Mouse (Mus musculus) cerebellum, postnatal 10 days (tissue): ENCODE measurements around the gene Tent4a.

ENCODE experiments used
- DNase-seq, 2 experiments: peaks; one replicate each; pipeline ENCODE4 v3.0.0; 2021; ENCODE audit warnings: mixed read lengths in 2 of 2

The Tent4a gene

DNA sequence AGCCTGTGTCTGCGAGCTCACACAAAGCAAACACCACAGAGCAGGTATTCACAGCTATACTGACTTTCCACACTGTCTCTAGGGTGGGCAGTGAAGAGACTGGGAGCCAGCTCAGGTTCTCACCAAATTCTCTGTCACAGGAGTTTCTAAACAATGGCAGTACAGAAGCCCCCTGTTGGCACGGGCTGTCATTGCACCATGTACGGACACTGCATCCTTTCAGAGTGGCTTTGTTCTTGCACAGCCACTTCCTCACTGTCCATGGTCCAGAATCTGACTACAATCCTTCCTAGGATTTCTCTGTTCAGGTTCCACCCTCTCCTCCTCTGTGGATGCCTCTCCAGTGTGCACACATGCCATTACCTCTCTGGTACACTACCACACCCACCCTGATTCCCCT lies 10.6 kb upstream of the Tent4a start:
- peak; percentile 61 to 63 for DNase-seq

DNA sequence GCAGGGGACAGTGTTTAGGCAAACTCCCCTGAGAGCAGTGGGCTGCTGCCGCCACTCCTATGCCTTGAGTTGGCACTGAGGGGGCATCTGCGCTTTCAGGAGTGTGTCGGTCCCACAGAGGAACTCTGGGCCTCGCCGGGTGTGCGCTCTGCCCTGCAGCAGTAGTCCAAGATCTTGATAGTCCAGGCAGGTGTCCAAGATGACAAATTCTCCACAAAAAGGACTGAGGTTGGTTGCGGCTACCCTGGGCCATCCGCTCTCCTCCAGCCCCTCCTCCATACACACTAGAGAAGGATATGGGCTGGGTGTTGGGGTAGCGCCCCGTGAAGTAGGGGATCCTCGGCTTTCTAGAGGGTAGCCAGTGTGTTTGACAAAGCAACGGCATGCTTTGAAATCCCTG lies 9.2 kb upstream of the Tent4a start:
- no peak for DNase-seq

DNA sequence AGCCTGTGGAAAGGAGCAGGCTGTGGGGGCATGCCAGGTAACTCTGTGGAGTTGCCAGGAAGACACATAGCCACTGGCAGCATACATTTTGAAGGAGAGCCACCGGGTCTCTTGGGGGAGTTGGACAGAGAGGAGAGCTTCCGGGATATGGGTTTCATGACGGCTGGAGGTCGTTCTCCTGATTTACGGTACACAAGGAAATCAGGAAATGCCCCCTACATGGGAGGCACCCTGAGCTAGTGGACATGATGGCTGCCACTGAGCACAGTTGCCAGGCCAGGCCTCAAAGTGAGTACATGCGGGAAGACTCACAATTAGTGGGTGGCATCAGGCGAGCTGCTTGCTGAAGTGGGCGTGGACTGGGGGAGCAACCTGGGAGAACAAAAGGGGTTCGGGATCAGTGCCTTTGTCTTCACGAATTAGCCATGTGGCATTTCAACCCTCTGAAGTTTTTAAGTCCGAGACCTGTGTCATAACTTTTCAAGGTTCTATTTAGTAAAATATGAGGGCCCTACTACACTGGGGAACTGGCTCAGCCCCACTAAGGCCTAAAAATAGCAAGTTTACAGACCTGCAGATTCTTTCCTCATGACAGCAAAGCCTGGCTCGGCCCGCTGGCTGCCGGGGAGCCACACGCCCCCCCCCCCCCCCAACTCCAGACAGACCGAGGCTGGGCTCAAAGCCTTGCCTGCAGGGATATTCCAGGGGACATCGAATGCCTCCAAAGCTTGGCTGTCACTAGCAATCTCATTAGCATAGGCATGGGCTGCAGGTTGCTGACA lies 8.3 kb upstream of the Tent4a start:
- DNase-seq, result no peak

DNA sequence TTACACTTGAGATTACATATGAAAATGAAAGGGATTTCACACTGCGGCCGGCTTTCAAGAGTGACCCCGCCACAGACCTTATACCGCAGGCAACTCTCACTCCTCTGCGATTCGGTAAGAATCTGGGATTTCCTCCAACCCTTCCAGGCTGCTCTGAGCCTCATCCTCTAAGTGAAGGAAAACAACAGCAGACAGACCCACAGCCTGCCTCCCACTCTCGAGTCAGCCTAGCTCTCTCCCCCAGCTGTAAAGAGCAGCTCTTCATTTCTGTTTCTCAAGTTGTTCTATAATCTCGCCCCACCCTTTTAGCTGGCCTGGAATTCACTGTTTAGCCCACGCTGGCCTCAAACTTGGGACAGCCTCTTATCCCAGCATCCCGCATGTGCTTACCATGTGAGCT lies 7.4 kb upstream of the Tent4a start:
- DNase-seq, result no peak

DNA sequence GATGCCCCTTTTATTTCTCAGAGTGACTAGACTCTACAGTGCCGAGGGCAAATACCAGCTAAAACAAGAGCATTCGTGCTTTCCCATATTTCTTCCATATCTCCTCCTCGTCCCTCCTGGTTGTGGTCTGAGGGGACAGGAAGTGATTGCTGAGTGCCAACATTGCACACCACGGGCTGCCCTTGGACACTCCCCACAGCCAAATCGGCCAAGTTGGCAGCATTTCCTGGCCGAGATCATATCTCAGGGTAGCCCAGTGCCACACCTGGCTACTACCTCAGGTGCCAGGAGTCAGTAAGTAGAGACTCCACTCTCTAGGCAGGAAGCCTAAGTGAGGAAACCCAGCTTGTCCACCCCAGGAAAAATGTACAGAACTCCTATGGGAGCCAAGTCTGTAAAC lies 6.8 kb upstream of the Tent4a start:
- DNase-seq, result peak; percentile 85

DNA sequence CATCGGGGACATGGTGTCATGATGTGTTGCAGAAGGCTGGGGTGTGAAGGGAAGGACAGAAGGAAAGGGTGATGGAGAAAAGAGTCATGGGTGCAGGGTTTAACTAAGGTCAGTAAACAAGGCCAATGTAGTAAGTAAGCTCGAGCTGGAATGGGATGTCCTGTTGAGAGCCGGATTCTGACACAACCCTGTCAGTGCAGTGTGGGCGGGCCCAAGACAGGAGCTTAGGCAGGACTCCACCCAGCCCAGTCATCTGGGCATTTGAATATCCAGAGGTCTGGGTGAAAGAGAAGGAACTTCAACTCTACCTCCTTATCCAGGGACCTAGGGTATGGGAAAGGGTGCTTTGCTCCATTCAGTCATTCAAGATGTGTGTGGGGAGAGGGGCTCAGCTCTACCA lies 3.9 kb upstream of the Tent4a start:
- no peak for DNase-seq

DNA sequence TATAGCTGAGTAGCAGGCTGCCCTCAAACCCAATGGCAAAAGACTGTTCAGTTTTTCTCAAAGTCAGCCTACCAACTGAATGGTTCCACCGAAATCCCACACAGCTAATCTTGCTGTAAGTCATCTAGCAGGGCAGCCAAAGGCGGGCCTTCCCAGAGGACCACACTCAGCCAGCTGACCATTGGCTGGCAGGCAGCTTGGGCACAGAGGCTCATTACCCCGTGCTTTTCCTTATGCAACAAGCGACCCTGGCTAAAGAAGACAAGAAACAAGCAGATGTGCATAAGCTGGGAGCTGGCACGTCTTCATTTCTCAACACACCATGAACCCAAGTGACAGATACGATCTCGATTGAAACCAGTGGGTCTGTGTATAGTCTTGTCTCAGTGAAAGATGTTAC lies 2.9 kb upstream of the Tent4a start:
- peak in 1 of 2 experiments; percentile 65 for DNase-seq

DNA sequence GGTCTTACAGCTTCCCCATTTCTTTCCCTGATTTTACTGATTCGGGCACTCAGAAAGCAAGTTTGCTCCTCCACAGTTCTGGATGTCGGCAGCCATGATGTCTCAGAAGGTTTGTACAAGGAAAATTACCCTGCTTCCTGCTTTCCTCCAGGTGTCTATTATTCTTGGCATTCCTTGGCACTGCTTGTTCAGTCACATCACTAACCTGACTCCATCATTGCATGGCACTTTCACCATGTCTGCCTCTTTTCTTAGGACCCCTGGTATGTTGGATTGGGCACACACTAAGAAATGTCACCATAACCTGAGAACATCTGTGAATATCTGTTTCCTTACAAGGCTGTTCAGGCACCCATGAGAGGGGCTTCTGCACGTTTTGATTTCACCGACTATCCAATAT lies 1.6 kb upstream of the Tent4a start:
- no peak for DNase-seq

DNA sequence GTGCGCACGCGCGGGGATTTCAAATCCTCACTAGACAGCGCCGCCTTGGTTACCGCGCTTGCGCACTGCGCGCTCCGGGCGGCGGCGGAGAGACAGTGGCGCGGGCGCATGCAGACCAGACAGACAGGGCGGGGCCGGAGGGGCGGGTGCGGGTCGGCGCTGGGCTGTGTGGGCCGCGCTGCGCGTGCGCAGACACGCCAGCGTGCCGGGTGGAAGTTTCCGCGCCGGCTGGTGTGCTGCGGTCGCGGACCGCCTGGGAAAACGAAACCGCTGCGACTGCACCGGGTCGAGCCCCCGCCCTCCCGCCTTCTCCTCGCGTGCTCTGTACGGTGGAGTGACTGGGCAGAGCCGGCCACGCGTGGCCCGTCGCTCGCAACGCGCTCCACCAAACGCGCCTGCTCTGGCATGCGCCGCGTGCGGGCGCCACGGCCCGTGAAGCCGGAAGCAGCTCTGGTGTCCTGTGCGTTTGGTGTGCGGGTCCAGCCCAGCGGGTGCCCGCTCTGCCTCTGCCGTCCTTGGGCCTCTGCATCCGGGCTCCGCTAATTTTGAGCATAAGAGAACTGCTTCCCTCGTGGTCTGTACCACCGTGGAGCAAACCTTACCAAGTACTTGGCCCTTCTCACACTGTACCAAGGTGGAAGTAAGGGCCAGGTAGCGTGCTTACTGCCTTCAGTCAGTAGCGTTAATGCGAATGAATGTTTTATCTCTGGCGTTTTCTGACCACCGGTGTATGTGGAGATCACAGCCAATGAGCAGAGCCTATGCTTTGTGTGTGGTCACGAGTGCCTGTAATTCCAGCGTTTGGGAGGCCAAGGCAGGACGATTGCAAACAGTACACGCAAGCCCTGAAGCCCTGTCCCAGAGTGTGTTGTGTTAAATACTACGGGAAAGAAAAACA lies 486 bp upstream of the Tent4a start:
- peak; percentile 99 to 100 for DNase-seq

DNA sequence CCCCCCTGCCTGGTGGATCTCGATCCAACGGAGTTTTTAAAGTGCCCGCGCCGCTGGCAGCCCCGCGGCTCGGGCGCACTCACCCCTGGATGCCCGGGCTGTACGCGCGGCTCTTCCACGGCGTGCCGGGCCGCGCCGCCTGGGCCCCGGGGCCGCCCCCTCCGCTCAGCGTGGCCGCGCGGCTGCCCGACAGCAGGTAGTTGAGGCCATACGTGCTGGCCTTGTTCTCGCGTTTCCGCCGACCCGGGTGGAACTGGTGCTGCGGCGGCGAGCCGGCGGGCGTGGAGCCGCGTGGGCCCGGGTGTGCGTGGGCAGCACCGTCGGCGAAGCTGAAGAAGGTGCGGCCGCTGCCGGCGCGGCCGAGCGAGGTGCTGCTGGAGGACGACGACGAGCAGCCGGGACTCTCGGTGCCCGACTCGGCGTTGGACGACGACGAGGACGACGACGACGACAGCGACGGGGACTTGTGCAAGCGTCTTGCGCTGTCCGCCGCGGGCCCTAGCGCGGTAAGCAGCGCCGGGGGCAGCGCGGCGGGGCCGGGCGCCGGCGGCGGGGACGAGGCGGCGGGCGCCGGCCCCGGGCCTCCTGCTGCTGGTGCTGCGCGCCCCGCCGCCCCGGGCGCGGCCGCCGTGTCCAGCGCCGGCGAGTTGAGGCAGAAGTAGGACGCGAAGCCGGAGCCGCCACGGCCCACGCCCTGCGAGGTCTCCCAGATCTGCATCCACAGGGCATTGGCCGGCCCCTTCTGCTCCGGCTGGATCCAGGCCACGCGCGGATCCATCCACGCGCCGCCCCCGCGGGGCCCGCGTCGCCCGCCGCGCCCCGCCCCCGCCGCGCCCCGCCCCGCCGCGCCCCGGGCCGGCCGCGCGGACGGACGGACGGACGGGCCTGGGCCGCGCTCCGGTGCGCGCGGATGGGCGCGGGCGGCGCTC lies 748 bp downstream of the Tent4a start, which contains the start of gene Nsun2:
Gene Nsun2, plus strand, starts transcription at position 342 of the 929 bp plus-strand sequence.
- peak; percentile 81 to 83 for DNase-seq

DNA sequence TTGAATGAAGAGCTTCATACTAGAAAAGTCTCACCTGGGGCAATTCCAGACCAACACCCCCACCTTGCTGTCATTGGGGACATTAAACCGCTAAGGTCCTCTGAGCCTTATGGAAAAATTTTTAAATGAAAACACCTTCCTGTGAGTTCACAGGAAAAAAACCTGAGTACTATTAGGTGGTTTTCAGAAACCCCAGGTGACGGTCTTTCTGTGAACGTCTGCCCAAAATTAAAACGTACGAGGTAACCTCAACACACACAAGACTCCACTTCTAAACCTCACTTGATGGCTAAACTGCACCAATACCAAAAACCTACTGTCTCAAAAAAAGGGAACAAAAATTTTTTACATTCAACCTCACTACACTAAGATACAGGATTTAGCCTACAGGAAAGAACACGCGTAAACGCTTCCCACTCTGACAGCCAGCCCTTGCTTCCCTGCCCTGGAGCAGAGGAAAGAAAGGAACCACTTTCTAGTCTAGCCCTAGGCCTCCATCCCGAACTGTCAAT lies 1.5 kb downstream of the Tent4a start:
- no peak for DNase-seq

DNA sequence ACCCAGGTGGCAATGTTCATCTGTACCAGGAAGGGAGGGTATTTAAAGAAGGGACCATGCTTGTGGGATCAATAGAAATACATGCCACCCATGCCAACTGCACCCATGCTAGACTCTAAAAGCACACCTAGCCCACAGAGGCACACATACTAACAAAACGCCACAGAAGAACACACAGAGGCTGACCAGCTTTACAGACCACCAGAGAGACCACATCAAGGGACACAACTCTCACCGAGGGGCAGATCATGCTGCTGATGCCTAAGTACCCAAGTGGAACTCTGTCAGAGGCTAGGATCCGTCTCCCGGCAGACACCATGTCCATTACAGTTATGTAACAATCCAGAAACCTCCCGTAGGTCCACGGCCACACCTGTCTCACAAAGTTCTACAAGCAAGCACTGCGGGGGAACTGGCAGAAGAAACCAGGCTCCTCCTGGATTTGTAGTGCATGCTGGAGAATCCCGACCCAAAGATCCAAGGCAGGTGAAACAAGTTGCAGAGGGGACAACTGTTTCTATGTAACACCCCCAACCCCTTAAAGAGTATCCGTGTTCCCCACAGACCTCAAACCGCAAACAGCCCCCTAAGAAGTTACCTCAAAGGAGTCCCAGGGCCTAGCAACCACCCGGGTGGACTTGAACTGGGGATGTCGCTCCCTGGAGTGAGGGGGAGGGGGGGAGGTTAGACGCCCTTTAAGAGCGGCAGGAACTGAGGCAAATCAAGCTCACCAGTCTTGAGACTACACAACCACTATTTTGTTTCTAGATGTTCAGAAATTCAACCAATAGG lies 2.1 kb downstream of the Tent4a start:
- DNase-seq, result peak in 1 of 2 experiments; percentile 33

DNA sequence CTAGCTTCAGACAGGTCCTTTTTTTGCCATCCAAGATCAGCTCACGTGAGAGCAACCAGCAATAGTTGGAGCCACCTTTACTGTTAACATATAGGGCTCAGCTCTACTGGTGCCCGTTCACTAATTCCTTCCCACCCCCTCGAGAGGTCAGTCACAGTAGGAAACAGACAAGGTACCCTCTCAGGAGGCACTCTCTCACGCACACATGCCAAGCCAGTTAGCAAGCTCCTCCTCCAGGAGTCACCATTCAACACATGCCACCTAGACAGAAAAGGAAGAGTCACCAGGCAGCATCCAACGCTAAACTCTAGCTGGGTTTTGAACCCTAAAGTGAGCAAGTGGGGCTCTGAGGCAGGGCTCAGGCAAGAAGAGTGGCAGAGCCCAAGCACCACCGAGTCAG lies 3.0 kb downstream of the Tent4a start:
- no peak for DNase-seq

DNA sequence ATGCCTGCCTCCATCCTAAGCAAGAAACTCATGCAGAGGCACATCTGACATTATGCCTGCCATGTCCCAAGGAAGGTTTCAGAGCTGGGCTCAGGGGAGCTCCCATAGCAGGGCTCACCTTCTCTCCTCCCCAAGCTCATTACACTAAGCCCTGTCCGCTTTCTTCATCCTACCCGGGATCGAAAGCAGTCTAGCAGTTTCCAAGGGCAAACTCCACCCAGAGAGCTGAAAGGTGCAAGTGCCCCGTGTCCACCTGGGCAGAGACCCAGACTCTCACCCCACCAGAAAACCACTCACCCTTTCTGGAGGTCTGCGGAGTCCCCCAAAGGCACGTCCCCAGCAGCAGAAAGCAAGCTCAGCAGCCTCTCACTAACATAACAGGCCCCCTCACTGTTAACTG lies 3.5 kb downstream of the Tent4a start:
- DNase-seq, result no peak

DNA sequence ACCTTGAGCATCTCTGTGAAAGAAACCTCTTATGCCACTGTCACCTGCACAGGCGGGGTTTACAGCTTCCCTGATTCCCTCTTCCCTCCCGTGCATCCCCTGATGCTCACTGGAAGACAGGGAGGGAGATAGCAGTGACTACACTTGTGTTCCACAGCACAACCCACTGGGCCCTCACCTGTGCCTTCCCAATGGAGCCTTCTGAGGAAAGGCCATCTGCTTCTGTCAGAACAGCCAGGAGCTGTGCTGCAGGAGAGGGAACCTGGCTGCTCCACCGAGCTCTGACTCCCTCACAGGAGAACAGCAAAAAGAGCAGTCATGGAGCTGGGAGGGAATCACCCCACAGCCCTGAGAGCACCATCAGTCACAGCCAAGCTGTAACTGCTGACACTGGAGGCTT lies 4.3 kb downstream of the Tent4a start:
- peak in 1 of 2 experiments; percentile 24 for DNase-seq

DNA sequence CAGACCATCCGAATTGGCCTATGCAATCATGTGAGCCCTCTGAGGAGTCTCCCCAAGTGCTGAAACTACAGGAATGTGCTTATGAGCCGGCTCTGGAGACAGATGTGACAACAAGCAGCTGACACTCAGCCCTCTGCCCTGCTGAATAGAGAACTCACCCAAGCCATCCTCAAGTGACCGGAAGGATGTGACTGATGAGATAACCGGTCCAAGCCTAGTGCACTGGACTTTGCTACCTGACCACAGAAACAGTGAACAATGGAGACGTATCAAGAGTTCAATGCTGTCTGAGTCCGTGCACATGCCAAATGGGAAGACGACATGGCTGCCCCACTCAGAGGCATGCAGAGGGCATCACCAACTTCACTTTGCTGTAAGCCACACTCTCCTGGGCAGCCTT lies 5.9 kb downstream of the Tent4a start:
- DNase-seq, result no peak

DNA sequence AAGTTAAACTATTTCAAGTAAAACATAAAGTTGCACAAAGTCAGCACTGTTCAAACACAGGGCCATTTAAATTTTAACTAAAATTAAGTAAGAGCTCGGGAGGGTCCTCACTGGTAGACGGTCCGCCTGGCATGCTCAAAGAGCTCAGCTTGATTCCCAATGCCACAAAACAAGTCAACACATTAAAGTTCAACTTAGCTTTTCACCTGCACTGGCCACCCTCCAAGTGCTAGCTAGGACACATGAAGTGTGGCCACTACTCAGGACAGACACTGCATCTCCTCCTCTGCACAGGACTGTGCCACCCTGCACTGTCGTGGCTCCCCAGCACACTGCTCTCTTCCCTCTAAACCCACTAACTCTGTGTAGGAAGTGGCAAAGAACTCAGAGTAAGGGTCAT lies 8.6 kb downstream of the Tent4a start:
- DNase-seq, result no peak

DNA sequence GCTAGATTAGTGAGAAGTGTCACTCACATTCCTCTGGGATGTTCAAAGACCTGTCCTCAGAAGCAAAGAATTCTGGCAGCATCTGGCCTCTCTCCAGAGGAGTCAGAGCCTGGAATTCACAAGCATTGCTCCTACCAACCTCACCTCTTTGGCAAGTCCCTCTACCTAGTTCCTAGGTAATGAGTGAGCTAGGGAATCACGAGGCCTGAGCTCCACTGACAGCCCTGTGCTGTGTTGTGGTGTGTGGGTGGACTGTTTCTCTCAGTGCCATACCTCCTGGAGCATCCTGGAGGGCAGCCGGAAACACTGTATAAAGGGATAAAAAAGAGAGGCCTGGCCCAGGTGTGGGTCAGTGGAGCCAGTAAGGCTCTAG lies 10.3 kb downstream of the Tent4a start:
- DNase-seq, result no peak

DNA sequence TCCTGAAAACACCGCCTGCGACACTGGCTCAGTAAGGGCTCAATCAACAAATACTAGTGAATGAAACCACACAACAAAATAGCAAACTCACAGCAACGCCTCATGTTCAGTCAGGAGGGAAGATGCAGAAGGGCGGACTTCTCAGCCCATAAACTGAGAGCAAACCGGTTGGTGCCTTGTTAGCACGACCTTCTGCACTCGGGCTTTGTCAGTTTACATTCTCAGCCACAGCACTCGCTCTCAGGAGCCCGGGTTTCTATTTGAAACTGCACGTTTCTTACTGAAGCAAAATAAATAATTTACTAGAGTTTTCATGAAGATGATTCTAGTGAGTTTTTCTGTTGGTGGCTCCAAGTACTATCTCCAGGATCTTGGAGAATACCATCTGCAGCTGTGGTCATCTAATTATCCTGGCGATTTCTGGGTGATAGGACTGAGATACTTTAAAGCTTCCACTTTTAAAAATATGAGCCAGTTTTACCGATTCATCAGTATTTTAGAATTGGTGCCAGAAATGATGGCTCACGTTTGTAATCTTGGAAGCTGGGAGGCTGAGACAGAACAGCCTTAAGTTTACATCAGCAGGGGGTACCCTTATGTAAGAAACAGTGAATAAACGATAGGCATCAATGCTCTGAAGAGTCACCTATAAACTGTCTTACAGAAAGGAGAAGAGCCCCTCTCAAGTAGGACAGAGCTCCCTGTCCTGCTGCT lies 10.8 kb downstream of the Tent4a start:
- DNase-seq, result no peak

DNA sequence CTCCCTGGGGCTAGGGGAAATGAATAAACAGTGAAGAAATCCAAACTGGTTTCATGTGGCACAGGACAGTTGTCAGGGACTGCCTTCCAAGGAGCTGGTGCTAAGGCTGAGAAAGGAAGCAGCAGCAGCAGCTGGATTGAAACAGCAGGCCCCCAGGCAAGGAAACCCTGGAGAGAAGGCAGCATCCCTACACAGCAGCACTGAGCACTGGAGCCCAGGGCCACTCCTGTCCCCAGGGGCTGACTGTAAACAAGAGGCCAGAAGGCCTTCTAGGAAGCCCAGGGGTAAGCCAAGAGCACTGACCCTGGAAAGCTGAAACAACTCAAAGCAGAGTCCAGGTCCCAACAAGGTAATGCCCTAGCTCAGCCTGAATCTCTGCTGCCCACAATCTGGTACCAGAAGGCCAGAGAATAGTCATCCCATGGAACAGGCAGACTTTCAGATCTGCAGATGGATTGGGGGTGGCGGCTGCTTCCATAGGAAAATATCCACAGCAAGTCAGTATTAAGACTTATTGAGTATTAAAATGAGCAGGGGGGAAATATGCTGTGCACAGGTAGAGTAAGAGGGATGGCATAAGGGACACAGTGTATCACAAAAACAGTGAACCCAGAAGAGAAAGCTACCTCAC lies 12.1 kb downstream of the Tent4a start:
- DNase-seq, result no peak

DNA sequence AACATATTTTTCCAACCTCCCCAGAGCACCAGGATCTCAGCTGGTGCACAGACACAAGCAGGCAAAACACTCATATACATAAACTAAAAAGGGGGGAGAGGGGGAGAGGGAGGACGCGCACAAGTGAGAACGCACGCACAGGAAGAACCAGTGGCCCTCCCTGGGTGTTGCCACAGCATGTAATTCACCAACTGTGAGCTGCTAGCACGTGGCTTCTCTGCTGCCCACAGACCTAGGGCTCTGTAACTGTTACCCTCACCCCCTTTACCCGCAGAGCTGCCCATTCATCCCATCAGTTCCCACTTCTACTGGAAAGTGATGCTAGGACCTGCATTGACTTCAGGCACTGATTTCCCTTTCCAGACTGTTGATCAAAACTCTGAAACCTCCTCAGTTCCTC lies 15.3 kb downstream of the Tent4a start:
- no peak for DNase-seq
